Mouse (Mus musculus) stomach, postnatal 0 days (tissue): Measurements from ENCODE around the gene Prkg2.

ENCODE experiments used
- CTCF ChIP-seq: IDR thresholded peaks from 2 replicates; pipeline ENCODE4 v1.5.1; 2016; ENCODE audit warnings: antibody characterized with exemption, low read depth, mild to moderate bottlenecking, moderate library complexity
- EP300 ChIP-seq: optimal IDR thresholded peaks from 2 replicates; pipeline ENCODE3; 2016; ENCODE audit warnings: antibody characterized with exemption

- no peak for TF ChIP-seq CTCF
- TF ChIP-seq EP300 = no peak
Observed at GRCm38 (mm10) chr5:98918716-98919115, 118.4 kb downstream of the Prkg2 start.
